Mouse (Mus musculus) cerebellum, adult 2 months (tissue): ENCODE data around the gene Nfkbil1.
A peak's percentile ranks its signal among the peaks of the same experiment; 100 is the strongest.

ENCODE experiments used
- CTCF ChIP-seq: fragments of 200-500 bp; IDR thresholded peaks from 2 replicates; pipeline ENCODE4 v1.5.1; 2011; ENCODE audit warnings: low read depth, mild to moderate bottlenecking, control low read depth, low read length, moderate library complexity, borderline replicate concordance; ENCODE audit not compliant: insufficient read depth
- POLR2A ChIP-seq: fragments of 200-500 bp; IDR thresholded peaks from 2 replicates; pipeline ENCODE4 v1.6.1; 2011; ENCODE audit warnings: low read length, control low read depth, borderline replicate concordance; ENCODE audit not compliant: insufficient read depth

DNA sequence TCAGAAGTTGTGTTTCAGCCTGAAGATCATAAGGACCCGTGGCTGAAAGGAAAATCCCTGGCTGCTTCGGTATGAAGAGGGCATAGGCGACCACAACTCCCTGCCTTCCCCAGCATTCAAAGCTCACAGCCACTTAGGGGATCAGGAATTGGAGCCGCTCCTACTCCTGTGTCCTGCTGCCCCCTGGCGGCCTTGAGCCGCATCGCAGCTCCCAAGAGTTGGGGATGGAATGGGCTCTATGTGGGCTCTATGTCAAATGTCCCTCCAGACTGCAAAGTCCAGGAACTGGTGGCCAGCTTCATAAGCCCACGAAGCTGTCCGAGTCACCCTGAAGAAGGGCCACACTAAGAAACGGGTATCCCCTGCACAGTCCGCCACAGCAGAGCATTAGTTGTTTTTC, 39.2 kb upstream of the Nfkbil1 start:
- peak; percentile 92 for TF ChIP-seq CTCF
- TF ChIP-seq POLR2A = no peak
